Mouse (Mus musculus): ENCODE results near the gene Psma7.

Gene Psma7

DNA sequence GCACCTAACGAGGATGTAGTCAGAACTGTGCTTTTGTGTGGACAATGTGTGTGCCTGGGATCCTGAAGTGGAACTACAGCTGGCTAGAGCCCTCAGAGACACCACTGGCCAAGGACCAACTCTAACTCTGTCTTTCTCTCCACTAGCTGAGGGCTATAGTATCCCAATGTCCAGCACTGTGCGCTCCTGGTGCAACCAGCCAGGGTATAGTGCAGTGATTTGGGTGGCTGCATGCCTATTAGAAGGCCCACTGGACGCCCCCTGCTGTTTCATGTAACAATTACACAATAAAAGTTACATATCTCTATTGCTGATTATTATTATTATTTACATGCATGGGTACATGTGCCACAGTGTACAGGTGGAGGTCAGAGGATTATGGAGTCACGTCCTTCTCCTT is 3.0 kb upstream of the Psma7 start:
- peak; percentile 39 for DNase-seq (ENCODE audit: low read depth, low spot score)

DNA sequence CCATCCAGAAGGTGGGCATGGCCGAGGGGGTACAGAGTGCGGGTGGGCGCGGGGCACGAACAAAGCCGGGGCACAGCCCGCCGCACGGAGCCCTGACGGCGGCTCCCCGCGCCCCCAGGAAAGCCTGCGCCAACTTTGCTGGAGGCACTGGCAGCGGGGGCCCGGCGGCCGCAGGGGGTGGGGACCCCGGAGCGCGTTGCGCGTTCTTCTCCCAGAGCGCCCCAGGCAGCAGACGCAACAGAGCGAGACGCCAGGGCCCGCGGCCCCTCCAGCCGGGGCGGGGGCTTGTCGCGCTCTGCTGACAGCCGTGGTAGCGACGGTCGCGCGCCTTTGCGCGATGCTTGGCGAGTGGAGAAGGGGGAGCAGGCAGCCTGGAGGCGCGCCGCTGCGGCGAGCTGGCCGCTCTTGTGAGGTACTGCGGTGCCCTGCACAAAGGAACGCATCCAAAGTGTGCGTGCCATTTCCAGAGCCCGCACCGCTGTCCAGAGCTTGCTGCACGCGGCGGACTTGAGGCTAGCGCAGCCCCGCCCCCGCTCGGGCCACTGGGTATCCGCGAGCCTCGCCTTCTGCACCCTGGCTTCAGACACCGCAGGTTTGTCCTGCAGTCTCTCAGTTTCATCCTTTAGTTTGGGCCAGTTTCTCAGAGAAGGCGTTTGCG is 754 bp upstream of the Psma7 start:
- DNase-seq (ENCODE audit: low read depth, low spot score), result no peak

GRCm38 (mm10) chr2:180041577-180042255 is 517 bp downstream of the Psma7 start:
- no peak for DNase-seq (ENCODE audit: low read depth, low spot score)

GRCm38 (mm10) chr2:180040406-180040805 is 1.8 kb downstream of the Psma7 start:
- DNase-seq (ENCODE audit: low read depth, low spot score), result no peak

- DNase-seq (ENCODE audit: low read depth, low spot score), result no peak
These were observed 7.5 kb downstream of the Psma7 start for GRCm38 (mm10) chr2:180034753-180035152.

- DNase-seq (ENCODE audit: low read depth, low spot score), result no peak
These were observed 8.3 kb downstream of the Psma7 start for GRCm38 (mm10) chr2:180033956-180034355.

GRCm38 (mm10) chr2:180032925-180033324 is 9.3 kb downstream of the Psma7 start:
- DNase-seq (ENCODE audit: low read depth, low spot score), result no peak

GRCm38 (mm10) chr2:180031270-180031669 is 11.0 kb downstream of the Psma7 start:
- no peak for DNase-seq (ENCODE audit: low read depth, low spot score)

DNA sequence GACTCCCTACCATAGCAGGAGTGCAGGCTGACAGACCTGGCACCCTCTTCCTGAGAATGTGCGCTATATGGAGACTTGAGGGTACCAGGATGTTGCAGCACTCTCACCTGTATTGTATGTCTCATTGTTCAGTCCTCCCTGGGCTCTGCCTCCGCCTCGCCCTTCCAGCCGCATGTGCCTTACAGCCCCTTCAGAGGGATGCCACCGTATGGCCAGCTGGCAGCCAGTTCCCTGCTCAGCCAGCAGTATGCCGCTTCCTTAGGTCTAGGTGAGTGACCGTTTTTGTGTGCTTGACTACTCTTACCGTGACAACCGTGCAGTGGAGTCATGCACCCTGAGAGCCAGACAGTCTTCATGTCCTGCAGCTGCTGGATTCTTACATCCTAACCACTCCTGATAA is 14.5 kb downstream of the Psma7 start:
- no peak for DNase-seq (ENCODE audit: low read depth, low spot score)

GRCm38 (mm10) chr2:180025861-180026200 is 16.4 kb downstream of the Psma7 start:
- no peak for DNase-seq (ENCODE audit: low read depth, low spot score)

- DNase-seq (ENCODE audit: low read depth, low spot score), result no peak
These were observed 16.9 kb downstream of the Psma7 start for GRCm38 (mm10) chr2:180025135-180025860.

GRCm38 (mm10) chr2:180024401-180025098 is 17.7 kb downstream of the Psma7 start, which contains the start of gene Lsm14b:
Gene Lsm14b (plus strand): TSS chr2:180024987.
- DNase-seq (ENCODE audit: low read depth, low spot score), result peak; percentile 99

DNA sequence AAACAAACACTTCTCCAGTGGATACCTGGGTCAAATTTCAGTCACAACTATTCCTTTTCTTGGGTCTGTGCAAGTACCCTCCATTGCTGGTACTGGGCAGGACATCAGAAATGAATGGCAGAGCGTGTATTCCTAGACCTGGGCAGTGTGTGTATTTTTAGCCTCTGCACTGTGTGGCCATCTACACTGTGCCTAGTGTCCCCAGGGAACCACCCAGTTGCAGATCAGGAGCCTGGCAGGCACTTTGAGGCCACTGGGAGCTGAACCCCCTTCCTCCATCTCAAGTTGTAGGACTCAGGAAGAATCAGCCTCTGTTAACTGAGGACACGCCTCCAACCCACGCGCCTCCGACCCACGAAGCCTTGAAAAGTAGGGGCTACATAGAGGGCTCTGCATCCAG is 19.5 kb downstream of the Psma7 start:
- DNase-seq (ENCODE audit: low read depth, low spot score), result peak; percentile 57

GRCm38 (mm10) chr2:180020919-180021318 is 21.3 kb downstream of the Psma7 start:
- DNase-seq (ENCODE audit: low read depth, low spot score), result no peak

GRCm38 (mm10) chr2:180020091-180020661 is 22.1 kb downstream of the Psma7 start:
- peak; percentile 46 for DNase-seq (ENCODE audit: low read depth, low spot score)

DNA sequence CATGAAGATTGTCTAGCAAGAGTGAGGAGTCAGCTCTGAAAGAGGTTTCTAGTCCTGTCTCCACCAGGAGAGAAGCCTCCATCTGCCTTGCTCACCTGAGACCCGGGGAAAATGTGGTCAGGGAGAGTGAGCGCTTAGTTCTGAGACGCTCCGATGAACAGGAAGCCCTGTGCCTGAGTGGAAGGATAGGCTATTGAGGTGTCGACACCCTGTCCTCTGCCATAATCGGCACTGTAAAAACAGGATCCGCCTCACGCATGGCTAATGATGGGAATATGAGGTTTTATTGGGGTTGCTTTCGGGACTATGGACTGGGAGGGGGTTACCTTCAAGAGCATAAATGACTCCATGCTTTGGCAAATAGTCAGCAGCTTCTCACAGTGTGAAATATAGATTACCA is 23.7 kb downstream of the Psma7 start:
- no peak for DNase-seq (ENCODE audit: low read depth, low spot score)

GRCm38 (mm10) chr2:180017632-180018031 is 24.6 kb downstream of the Psma7 start:
- DNase-seq (ENCODE audit: low read depth, low spot score), result no peak

- DNase-seq (ENCODE audit: low read depth, low spot score), result no peak
These were observed 28.5 kb downstream of the Psma7 start for GRCm38 (mm10) chr2:180013686-180014085.

GRCm38 (mm10) chr2:180011370-180011769 is 30.9 kb downstream of the Psma7 start:
- no peak for DNase-seq (ENCODE audit: low read depth, low spot score)

DNA sequence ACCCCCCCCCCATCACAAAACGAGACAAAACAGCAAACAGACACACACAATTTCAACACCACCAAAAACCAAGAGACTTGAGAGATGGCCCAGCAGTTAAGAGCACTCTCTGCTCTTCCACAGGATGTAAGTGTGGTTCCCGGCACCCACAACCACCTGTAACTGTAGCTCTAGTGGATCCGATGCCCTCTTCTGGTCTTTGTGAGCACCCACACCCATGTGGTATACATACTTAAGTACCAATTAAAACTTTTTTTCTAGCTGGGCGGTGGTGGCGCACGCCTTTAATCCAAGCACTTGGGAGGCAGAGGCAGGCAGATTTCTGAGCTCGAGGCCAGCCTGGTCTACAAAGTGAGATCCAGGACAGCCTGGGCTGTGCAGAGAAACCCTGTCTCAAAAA is 31.5 kb downstream of the Psma7 start:
- DNase-seq (ENCODE audit: low read depth, low spot score), result no peak

GRCm38 (mm10) chr2:180006352-180007017 is 35.7 kb downstream of the Psma7 start:
- no peak for DNase-seq (ENCODE audit: low read depth, low spot score)

Measured in skeletal muscle tissue, adult 2 months (tissue).